Mouse (Mus musculus): Measurements from ENCODE around the gene Wdr20.

- TF ChIP-seq POLR2A (IDR thresholded peaks at IDR 0.05; ENCODE audit: extremely low read depth, insufficient read depth, low read length) (no peak), CTCF (IDR thresholded peaks at IDR 0.05; ENCODE audit: extremely low read depth, insufficient read depth, low read length) (no peak)
Observed at GRCm38 (mm10) chr12:110726428-110726827, 11.3 kb upstream of the Wdr20 start.

All from cortical plate, adult 2 months (tissue).